Mouse (Mus musculus): ENCODE results near the gene Dock3. TPM values are rescaled to one million over a fixed set of nuclear protein-coding genes. Genes with fewer than 3 reads are reported as not detected.

Gene Dock3
- polyA plus RNA-seq (2015; fragmentation: Nextera tagmentation; extraction: Ambion mirVana), result 5.4 and 6.3 TPM in 2 replicates

DNA sequence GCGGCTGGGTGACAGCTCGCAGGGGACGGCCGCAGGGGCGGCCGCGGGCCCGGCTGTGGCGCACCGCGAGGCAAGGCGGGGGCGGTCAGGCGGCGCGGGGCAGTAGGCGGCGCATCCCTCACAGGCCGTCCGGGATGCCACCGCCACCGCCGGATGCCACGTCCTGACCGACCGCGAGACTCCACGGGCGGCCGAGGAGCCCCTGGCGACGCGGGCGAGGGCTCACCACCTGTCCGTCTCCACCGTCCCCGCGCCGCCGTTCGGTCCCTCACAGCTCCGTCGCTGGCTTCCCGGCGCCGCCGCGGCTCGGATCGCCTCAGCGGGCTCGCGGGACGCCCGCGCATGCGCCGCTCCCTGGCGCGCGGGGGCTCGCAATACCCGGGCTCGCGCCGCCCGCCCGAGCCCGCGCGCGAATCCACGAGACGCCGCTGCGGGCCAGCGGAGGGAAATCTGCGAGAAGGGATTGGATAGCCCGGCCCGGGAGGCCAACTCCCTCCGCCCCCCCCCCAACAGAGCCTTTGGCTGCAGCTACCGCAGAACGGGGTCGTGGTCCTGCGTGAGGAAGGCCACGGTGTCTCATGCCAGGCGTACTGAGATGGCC lies at the start of gene Dock3:
TSS of gene Dock3 (minus strand) at position 371 of the 601 bp plus-strand sequence.

DNA sequence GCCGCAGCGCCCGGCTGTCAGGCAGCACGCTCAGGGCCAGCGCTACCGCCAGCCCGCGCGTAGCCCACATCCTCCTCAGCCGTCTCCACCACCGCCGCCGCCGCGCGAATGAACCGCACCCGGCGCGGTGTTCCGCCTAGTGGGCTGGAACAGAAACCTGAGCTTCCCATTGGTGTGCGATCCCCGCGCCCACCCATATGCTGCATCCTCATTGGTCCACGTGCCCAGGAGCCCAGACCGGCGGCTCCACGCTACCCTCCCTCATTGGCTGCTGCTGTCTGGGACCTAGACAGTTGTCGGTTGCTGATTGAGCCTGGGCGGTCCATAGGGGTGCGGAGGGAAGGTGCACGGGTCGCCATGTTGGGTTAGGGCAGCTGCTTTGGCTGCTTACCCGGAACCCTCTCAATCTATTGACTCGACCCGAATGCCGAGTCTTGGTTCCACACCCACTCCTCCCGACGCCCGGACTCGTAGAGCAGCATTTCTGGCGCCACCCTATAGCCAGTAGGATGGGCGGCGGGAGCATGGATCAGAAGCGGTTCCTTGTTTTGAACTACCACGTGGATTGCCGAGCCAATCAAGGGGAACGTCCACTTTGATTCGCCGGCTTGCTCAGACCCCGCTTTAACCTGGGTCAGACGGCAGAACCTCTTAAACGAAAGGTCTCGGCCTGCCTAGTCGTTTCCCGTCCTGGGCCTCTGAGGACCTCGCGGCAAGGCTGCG lies 339.7 kb downstream of the Dock3 start, which contains the start of gene Manf:
TSS of gene Manf (minus strand) at position 151 of the 723 bp plus-strand sequence.

DNA sequence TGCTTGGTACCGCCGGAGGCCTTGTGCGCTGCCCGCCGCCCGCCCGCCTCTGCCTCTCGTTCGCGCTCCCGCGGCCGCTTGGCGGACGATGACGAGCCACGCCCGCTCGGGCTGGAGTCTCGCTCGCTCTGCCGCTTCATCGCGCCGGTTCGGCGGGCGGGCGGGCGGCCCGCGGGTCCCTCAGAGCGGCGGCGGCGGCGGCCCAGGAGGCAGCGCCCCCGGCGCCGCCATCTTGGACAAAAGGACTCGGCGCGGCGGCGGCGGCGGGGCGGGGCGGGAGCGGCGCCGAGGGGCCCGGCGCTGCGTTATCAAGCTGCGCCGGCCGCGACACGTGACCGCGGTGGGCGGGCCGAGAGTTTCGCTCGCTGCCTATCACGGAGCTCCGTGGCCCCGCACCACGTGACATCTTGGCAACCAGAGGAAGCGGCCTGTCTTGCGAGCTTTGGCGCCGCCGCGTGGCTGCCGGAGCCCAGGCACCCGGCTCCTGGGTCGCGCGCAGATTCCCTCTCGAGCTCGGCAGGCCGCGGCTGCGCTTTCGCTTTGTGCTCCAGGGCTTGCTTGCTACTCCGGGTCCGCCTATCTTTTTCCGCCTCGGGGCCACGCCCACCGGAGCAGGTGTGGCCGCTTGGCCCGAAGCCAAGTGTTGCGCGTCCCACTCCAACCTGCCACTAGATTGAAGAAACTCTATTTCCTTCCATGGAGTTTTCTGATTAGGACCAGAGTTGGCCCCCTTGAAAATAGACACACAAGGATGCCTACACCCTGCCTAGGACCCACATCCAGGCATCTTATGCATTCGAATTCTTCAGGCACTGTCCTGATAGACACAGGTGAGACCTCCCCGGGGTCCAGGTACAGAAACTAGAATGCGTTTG lies 344.6 kb downstream of the Dock3 start, which contains the start of gene Rbm15b:
TSS of gene Rbm15b (minus strand) at position 601 of the 875 bp plus-strand sequence.

Small RNA genes lying within 50 kb of the gene (microRNA-seq; reads per million reads assigned to microRNA genes)
- gene Gm22238, result not detected

Other genes with a start within 250 kb of the Dock3 start
- 14.6 and 17.1 TPM in 2 replicates for gene Mapkapk3, start 58.0 kb upstream of the Dock3 start, polyA plus RNA-seq (2015; fragmentation: Nextera tagmentation; extraction: Ambion mirVana)
- 23.4 and 28.5 TPM in 2 replicates for gene Cish, start 64.1 kb upstream of the Dock3 start, polyA plus RNA-seq (2015; fragmentation: Nextera tagmentation; extraction: Ambion mirVana)
- 6.3 and 8.1 TPM in 2 replicates for gene Hemk1, start 106.4 kb upstream of the Dock3 start, polyA plus RNA-seq (2015; fragmentation: Nextera tagmentation; extraction: Ambion mirVana)
- gene 6430571L13Rik, start 108.7 kb upstream of the Dock3 start, polyA plus RNA-seq (2015; fragmentation: Nextera tagmentation; extraction: Ambion mirVana), result 1.5 and 1.7 TPM in 2 replicates
- gene Cacna2d2, start 167.7 kb upstream of the Dock3 start, polyA plus RNA-seq (2015; fragmentation: Nextera tagmentation; extraction: Ambion mirVana), result 0.08 and 0.12 TPM in 2 replicates

All from urinary bladder, postnatal 0 days (tissue).